Mouse (Mus musculus): Measurements from ENCODE around the gene Sorbs1.
A peak's percentile ranks its signal among the peaks of the same experiment; 100 is the strongest.

The Sorbs1 gene

DNA sequence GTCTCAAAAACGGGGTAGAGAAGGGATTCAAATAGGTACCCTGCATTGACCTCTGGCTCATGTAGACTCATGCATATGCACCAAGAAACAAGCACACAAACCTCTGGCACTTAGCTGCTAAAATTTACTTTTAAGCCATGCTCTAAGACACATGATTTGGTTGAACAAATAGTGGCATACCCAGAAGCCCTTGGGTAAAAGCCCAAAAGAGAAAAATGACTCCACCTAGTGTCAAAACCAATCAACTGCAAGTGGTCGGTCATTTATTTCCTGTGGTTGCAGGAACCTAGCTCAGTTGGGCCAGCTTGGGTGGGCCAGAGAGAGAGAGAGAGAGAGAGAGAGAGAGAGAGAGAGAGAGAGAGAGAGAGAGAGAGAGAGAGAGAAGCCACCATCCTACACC, 109.0 kb downstream of the Sorbs1 start:
- no peak for DNase-seq

DNA sequence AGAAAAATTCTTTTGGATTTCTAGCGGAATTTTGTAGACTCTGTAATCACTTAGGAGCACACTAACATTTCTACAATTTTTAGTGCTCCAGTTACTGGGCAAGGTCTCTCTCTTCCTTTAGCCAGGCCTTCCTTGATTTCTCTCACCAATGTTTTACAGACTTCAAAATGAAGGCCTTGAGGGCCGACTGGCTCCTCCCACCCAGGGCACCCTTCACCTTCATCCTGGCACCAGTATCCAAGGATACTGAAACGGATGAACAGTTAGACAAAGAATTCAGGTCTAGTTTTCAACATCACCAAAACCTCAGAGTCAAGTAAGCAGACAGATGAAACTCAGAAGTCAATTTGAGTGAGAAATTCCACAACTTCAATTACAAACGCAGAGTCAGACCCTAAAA, 109.6 kb downstream of the Sorbs1 start:
- no peak for DNase-seq

- no peak for DNase-seq
Observed at GRCm38 (mm10) chr19:40402155-40402963, 111.2 kb downstream of the Sorbs1 start.

- no peak for DNase-seq
Observed at GRCm38 (mm10) chr19:40401213-40401612, 112.4 kb downstream of the Sorbs1 start.

- DNase-seq: no peak
Observed at GRCm38 (mm10) chr19:40400426-40401030, 113.1 kb downstream of the Sorbs1 start.

- no peak for DNase-seq
Observed at GRCm38 (mm10) chr19:40395757-40396661, 117.6 kb downstream of the Sorbs1 start.

DNA sequence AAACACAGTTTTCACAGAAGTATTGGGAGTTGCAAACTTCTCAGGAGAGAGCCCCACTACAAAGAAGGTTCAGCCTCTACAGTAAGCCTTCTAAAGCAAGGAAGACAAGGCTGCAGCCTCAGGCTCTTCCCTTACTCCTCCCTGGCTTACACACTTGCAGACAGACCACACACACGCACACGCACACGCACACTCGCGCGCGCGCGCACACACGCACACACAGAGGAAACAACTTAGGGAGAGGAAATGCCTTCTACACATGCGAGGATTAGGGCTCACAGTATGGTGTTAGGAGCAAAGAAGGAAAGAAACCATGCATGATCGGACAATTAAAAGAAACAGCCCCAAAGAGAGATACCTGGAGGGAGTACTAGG, 118.3 kb downstream of the Sorbs1 start:
- no peak for DNase-seq

DNA sequence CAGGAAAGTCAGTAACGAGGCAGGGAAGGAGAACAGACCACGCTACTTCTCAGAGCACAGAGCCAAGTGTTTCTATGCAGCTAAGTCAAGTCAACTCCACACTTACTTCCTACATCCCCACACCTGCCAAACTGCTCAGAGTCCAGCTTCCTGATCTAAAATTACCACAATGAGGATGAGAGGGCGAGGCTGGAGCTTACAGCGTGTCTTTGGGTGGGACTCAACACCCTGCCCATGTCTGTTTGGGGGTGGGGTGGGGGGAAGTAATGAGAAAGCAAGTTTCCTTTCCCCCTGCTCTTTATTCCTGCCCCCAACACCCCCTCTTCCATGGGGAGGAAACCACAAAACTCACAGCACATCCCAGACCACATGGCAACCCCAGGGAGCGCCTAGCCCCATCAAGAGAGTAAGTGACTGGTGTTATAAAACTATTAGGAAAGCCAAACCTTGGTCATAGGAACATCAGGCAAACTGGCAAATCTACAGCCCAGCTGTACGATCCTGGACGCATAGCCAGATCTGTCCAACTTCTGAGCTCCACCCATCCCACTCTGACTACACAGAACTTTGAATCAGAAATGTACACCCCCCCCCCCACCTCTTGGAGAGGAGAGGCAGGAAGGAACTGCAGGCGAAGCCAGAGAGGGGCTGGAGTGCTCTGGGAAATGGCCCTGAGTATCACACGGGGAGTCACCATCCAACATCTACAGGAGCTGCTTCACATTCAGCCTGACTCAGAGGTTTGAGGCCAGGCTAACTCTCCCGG, 118.8 kb downstream of the Sorbs1 start:
- no peak for DNase-seq

DNA sequence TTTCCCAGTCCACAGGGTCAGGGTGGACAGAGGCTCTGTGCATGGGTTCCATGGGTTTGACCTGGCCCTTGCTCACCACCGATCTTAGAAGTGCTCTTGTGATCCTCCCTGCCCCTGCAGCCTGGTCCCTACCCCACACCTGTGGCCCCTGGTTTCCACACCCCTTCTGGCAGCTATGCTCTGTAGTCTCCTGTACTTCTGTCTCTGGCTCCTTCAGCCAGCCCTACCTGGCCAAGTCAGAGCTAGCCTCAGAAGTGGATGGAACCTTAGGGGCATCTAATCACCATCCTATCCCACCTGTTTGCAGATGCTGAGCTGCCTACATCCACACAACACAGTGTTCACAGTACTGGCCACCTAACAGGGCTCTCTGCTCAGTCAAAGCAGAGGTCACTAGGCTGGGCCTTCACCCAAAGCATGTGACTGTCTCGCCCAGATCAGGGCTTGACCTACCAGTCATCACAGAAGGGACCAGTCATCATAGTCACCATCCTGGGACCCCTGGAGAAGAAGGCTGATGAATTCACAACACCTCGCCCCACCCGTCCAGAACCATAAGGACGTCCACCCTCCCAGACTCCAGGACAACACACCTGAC, 120.7 kb downstream of the Sorbs1 start:
- no peak for DNase-seq

- peak; percentile 75 for DNase-seq
Observed at GRCm38 (mm10) chr19:40391469-40391868, 122.1 kb downstream of the Sorbs1 start.

GRCm38 (mm10) chr19:40386916-40387315, 126.7 kb downstream of the Sorbs1 start:
- no peak for DNase-seq

DNA sequence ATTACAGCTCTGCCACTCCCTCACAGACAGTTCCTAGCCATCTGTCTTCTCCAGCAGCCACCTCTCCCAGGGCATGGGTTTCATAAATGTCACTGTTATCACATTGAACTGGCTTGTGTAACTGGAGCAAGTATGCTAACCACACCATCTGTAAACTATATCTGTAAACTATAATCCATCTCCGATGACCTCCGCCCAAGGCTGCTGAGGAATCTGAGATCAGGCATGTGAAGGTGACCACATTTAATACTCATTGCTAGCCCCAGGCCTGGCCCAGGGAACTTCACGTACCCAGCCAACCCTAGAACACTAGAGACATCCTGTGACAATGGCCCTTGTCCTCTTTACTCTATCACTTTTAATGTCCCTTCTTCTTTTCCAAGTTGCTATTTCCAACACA, 128.2 kb downstream of the Sorbs1 start:
- DNase-seq: no peak

GRCm38 (mm10) chr19:40383931-40384330, 129.6 kb downstream of the Sorbs1 start:
- no peak for DNase-seq

GRCm38 (mm10) chr19:40380656-40381055, 132.9 kb downstream of the Sorbs1 start:
- DNase-seq: no peak

GRCm38 (mm10) chr19:40380005-40380404, 133.6 kb downstream of the Sorbs1 start:
- no peak for DNase-seq

- no peak for DNase-seq
Observed at GRCm38 (mm10) chr19:40379081-40379480, 134.5 kb downstream of the Sorbs1 start.

DNA sequence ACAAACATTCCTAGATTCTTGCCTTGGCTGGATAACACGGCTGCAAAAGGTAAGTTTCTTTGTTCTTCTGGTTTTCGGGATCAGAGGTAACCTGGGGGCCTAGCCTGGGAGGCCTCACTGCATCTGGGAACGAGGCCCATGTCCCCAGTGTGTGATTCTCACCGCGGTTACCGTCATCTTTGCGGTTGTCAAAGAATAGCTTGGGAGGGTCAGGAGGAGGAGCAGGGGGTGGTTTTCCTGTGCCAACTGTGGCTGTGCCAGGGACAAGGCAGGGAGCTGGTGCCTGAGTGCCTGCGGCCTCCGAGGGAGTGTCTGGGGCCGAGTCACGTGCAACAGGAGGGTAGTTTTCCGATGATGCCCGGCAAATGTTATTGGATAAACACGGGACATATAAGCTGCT, 135.9 kb downstream of the Sorbs1 start:
- DNase-seq: no peak

DNA sequence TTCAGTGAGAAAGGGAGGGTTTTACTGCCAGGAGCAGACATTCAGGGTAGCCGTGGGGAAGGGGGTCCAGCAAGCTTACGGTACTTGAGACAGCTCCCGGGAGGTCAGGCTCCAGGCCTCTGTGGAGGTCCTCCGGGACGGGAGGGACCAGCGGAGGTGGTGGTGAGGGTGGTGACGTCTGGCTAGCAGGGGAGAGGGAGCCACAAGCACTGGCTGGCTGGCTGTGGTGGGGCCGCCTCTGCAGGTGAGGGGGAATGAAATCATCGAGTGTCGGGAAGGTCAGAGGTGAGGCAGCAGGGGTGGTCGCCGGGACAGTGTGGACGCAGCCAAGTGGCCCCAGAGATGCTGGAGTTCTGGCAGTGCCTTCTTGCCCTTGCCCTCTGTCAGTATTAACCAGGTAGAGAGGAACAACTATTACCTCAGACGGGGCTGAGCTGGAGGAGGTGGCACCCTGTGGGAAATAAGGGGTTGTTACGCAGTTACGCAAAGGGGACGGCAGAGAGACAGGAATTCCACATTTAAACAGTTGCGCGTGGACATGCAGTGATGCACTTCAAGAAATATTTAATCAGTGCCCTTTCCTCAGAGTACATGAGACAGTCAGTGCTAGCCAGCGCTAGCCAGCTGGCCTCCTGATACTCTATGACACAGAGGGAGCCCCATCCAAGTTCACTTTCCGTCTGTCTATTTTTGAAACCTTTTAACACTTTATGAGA, 136.9 kb downstream of the Sorbs1 start:
- DNase-seq: no peak

DNA sequence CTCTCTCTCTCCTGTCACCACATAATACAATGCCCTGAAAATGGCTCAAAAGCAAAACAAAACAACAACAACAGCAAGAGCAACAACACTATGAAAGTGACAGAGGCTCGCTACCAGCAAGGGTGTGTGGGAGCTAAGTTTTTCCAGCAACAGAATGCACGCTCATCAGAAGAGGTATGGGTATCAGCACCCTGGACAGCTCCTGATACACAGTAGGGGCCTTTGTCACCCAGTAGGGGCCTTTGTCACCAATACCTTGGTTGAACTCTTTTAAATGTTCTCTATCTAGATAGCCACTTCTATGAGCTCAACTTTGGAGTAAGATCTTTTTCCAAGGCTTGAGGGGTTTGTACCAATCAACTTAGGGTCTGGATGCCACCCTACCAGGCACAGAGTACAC, 138.9 kb downstream of the Sorbs1 start:
- DNase-seq: no peak

GRCm38 (mm10) chr19:40372679-40373078, 140.9 kb downstream of the Sorbs1 start:
- DNase-seq: no peak

DNA sequence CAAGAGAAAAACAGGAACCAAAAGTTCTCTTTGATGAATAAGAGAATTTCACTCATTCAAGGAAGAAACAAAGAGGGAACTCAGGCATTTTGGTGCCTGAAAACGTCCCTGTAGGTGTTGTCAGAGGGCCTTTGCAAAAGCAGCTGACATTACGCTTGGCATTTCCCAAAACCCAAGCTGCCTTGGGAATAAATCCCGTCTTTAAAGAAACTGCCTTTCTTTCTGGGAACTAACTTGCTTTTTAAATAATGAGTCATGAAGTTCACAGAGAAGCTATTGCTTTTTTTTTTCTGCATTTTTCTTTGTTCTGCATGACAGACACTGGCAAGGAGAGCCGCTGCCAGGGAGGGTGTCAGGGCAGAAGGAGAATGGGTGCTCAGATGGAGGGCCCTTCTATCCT, 141.7 kb downstream of the Sorbs1 start:
- DNase-seq: no peak
